Mouse (Mus musculus) myocyte (in vitro differentiated cells): Measurements from ENCODE around the gene Ikbip.

Experiments
- CEBPB ChIP-seq: IDR thresholded peaks from 2 replicates; pipeline ENCODE4 v1.6.1; 2011; ENCODE audit warnings: mild to moderate bottlenecking, moderate library complexity; ENCODE audit not compliant: poor library complexity, insufficient read depth, severe bottlenecking
- E2F4 ChIP-seq: IDR thresholded peaks from one replicate; pipeline ENCODE4 v1.6.1; 2011; ENCODE audit warnings: mild to moderate bottlenecking, control low read depth, moderate library complexity; ENCODE audit not compliant: insufficient read depth
- MAX ChIP-seq: IDR thresholded peaks from one replicate; pipeline ENCODE4 v1.6.1; 2011; ENCODE audit warnings: low read depth, mild to moderate bottlenecking, control low read depth
- MYOD1 ChIP-seq, 3 experiments: IDR thresholded peaks; one replicate each; pipeline ENCODE4 v1.6.1; 2011; ENCODE audit warnings: control low read depth in 2 of 3, low read depth in 2 of 3, mild to moderate bottlenecking in 2 of 3, moderate library complexity in 1 of 3; ENCODE audit not compliant: insufficient read length in 2 of 3, control insufficient read depth in 1 of 3
- MYOG ChIP-seq, 3 experiments: IDR thresholded peaks; one replicate each; pipeline ENCODE4 v1.6.1; 2011; ENCODE audit warnings: control low read depth in 2 of 3, low read depth in 2 of 3, mild to moderate bottlenecking in 2 of 3; ENCODE audit not compliant: insufficient read length in 2 of 3, control insufficient read depth in 1 of 3, insufficient read depth in 1 of 3
- POLR2A ChIP-seq: IDR thresholded peaks from one replicate; pipeline ENCODE4 v1.6.1; 2011; ENCODE audit warnings: low read depth, mild to moderate bottlenecking, control low read depth, moderate library complexity; ENCODE audit not compliant: insufficient read length
- POLR2AphosphoS2 ChIP-seq: IDR thresholded peaks from one replicate; pipeline ENCODE4 v1.6.1; 2011; ENCODE audit warnings: low read depth, control low read depth; ENCODE audit not compliant: insufficient read length
- REST ChIP-seq: IDR thresholded peaks from one replicate; pipeline ENCODE4 v1.6.1; 2011; ENCODE audit warnings: mild to moderate bottlenecking, control low read depth, moderate library complexity; ENCODE audit not compliant: insufficient read depth, insufficient read length
- SRF ChIP-seq: IDR thresholded peaks from one replicate; pipeline ENCODE4 v1.6.1; 2011; ENCODE audit warnings: low read depth; ENCODE audit not compliant: control insufficient read depth, insufficient read length
- TCF12 ChIP-seq: IDR thresholded peaks from one replicate; pipeline ENCODE4 v1.6.1; 2011; ENCODE audit warnings: mild to moderate bottlenecking, control low read depth; ENCODE audit not compliant: poor library complexity, insufficient read depth, severe bottlenecking
- TCF3 ChIP-seq: IDR thresholded peaks from one replicate; pipeline ENCODE4 v1.6.1; 2011; ENCODE audit warnings: low read depth, control low read depth; ENCODE audit not compliant: insufficient read length
- USF1 ChIP-seq: IDR thresholded peaks from one replicate; pipeline ENCODE4 v1.6.1; 2011; ENCODE audit warnings: low read depth, mild to moderate bottlenecking, control low read depth, moderate library complexity

DNA sequence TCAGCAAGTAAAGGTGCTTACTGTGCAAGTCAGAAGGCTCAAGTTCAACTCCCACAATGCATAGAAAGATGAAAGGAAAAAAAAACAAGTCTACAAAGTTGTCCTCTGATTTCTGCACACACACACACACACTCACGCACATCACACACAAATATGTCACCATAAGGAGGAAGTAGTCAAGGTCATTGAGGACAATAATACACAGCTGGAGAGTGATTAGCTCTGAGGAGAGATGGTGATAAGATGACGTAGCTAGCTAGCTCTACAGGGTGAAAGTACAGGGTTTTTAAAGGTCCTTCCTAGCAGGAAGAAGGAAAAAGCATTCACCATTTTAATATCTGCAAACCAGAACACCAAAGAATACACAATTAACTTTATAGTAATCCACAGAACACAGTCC, 44.7 kb downstream of the Ikbip start:
- TF ChIP-seq USF1 (no peak), E2F4 (no peak), POLR2A (no peak), POLR2AphosphoS2 (no peak), MYOG (IDR thresholded peaks at IDR 0.05; ENCODE audit: control insufficient read depth in 1 of 3, insufficient read depth in 1 of 3, insufficient read length in 2 of 3, low read depth in 2 of 3) (no peak), MYOD1 (IDR thresholded peaks at IDR 0.05; ENCODE audit: control insufficient read depth in 1 of 3, insufficient read length in 2 of 3, low read depth in 2 of 3) (no peak), TCF12 (no peak), REST (no peak), MAX (no peak), CEBPB (no peak), TCF3 (no peak), SRF (no peak)
